Mouse (Mus musculus): ENCODE results near the gene Tank. TPM values are rescaled to one million over a fixed set of nuclear protein-coding genes. Genes with fewer than 3 reads are reported as not detected.

Gene Tank
- polyA plus RNA-seq, 1 experiment from 2014 or later = 23.9 TPM

Other genes starting within 250 kb of the Tank start
- gene Psmd14, start 133.1 kb downstream of the Tank start, polyA plus RNA-seq (2015; fragmentation: Nextera tagmentation; extraction: Ambion mirVana) = 156 and 171 TPM in 2 replicates
- gene Tbr1, start 224.3 kb downstream of the Tank start, polyA plus RNA-seq (2015; fragmentation: Nextera tagmentation; extraction: Ambion mirVana) = not detected in 2 replicates

Measured in intestine, embryonic 16.5 days (tissue).